Mouse (Mus musculus) bone marrow, adult 2 months (tissue): ENCODE results near the gene Tmcc1. TPM values are rescaled to one million over a fixed set of nuclear protein-coding genes. Genes with fewer than 3 reads are reported as not detected.

Experiments
- H3K27ac ChIP-seq: fragments of 200-500 bp; 2 replicates; pipeline ENCODE4 v1.5.1; 2012; ENCODE audit warnings: low read depth, mild to moderate bottlenecking, control low read depth, inconsistent platforms, low read length; ENCODE audit not compliant: control insufficient read depth, poor library complexity, insufficient read depth
- H3K4me1 ChIP-seq: fragments of 200-500 bp; 2 replicates; pipeline ENCODE4 v1.6.1; 2011; ENCODE audit warnings: low read length; ENCODE audit not compliant: control insufficient read depth, insufficient read depth
- H3K4me3 ChIP-seq: fragments of 200-500 bp; replicated peaks from 2 replicates; pipeline ENCODE3; 2011; ENCODE audit warnings: mild to moderate bottlenecking, low read depth, low read length, control low read depth; ENCODE audit not compliant: control insufficient read depth
- CTCF ChIP-seq: fragments of 200-500 bp; IDR thresholded peaks from 2 replicates; pipeline ENCODE4 v1.5.1; 2011; ENCODE audit warnings: low read length, control low read depth; ENCODE audit not compliant: control insufficient read depth, insufficient read depth
- POLR2A ChIP-seq: fragments of 200-500 bp; IDR thresholded peaks from 2 replicates; pipeline ENCODE4 v1.6.1; 2011; ENCODE audit warnings: low read depth, mild to moderate bottlenecking, control low read depth, low read length, borderline replicate concordance; ENCODE audit not compliant: control insufficient read depth
- WGBS: fragments of 180-500 bp; shearing (Covaris S2); methylation state at CpG from one replicate; pipeline ENCODE4 v1.1.7; 2018; 5-methylcytosine and 5-hydroxymethylcytosine counted together
- polyA plus RNA-seq: library from polyadenylated mRNA; stranded (reverse); fragments of >200 nt; gene quantifications from 2 replicates; pipeline ENCODE4 v1.2.4, GENCODE M21; 2011; ENCODE audit warnings: low replicate concordance; ENCODE audit not compliant: missing spikeins, insufficient read depth, insufficient read length

Gene Tmcc1
- polyA plus RNA-seq, 1 experiment, result 33.6 TPM

- TF ChIP-seq POLR2A, result no peak
- no peak for TF ChIP-seq CTCF
- H3K27ac ChIP-seq, result peak overlapping the region; percentile 53
- no peak overlapping the region for H3K4me3 ChIP-seq
- H3K4me1 ChIP-seq, result peaks cover 3% of the 10 kb centered on the region
- 71% methylated on average over 5 of the region's 5 CpGs for WGBS
These were observed 204.3 kb downstream of the Tmcc1 start for GRCm38 (mm10) chr6:115989032-115989431.

- 23% methylated on average over 9 of the region's 9 CpGs for WGBS
- no peak overlapping the region for H3K4me3 ChIP-seq
- H3K4me1 ChIP-seq, result peaks cover 2% of the 10 kb centered on the region
- H3K27ac ChIP-seq, result peak overlapping the region; percentile 36
- no peak for TF ChIP-seq CTCF
- no peak for TF ChIP-seq POLR2A
These were observed 206.1 kb downstream of the Tmcc1 start for GRCm38 (mm10) chr6:115987096-115987747.

DNA sequence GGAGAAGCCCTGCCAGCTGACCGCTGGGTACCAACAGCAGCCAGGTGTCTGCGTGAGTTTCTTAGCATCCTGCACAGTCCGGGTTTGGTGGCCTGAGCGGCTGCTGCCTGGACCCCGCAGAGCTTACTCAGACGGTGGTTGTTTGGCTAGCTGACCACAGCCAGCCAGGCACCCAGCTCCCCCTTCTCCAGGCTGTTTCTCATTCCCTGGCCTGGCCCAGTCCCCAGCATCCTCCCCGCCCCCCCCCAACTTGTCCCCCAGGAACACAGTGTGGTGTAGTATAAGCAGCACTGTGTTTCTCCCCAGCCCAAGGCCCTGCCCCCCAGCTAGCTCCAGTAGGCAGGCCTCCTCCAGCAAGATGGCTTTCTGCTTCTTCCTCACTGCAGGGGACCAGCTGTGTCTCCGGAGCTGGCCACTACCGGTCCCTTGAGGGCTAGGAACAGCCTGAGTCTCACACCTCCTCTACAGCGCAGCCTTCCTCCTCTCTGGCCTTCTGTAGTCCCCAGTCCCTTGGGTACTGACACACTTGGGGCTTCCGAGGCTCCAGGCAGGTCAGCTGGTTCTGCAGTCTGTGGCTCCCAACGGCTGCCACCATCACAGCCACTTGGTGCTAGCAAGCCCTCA is 206.7 kb downstream of the Tmcc1 start:
- Histone ChIP-seq H3K4me3 (no peak overlapping the region), H3K27ac (peak overlapping the region; percentile 36), H3K4me1 (peaks cover 2% of the 10 kb centered on the region)
- no peak for TF ChIP-seq CTCF
- TF ChIP-seq POLR2A, result no peak
- 56% methylated on average over 12 of the region's 12 CpGs for WGBS

DNA sequence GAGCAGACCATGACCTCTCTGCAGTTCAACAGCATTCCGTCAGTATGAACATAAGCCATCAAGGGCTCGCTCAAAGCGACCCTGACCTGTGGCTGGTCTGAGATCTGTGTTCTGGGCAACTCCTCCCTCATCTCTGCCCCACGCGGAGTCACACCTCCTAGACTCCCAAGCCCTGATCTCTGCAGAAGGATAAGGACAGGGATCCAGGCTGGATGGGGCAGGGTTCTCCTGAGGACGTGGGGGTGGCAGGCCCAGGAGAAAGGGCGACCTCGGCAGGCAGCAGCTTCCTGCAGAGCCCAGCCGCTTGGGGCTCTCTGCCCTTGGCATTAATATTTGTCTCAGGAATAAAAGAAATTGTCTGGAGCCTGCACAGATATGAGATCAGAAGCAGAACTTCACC is 207.7 kb downstream of the Tmcc1 start:
- no peak overlapping the region for H3K4me3 ChIP-seq
- WGBS, result 82% methylated on average over 9 of the region's 9 CpGs
- H3K4me1 ChIP-seq, result peaks cover 2% of the 10 kb centered on the region
- no peak for TF ChIP-seq POLR2A
- no peak for TF ChIP-seq CTCF
- H3K27ac ChIP-seq, result no peak overlapping the region

- Histone ChIP-seq H3K4me1 (peaks cover 2% of the 10 kb centered on the region), H3K4me3 (no peak overlapping the region), H3K27ac (no peak overlapping the region)
- TF ChIP-seq CTCF, result no peak
- TF ChIP-seq POLR2A, result no peak
- 72% methylated on average over 7 of the region's 7 CpGs for WGBS
These were observed 208.7 kb downstream of the Tmcc1 start for GRCm38 (mm10) chr6:115984580-115984979.

- no peak overlapping the region for H3K4me3 ChIP-seq
- WGBS, result 88% methylated on average over 12 of the region's 12 CpGs
- H3K27ac ChIP-seq, result no peak overlapping the region
- TF ChIP-seq POLR2A, result no peak
- no peak for TF ChIP-seq CTCF
- peaks cover 2% of the 10 kb centered on the region for H3K4me1 ChIP-seq
These were observed 209.8 kb downstream of the Tmcc1 start for GRCm38 (mm10) chr6:115983306-115984038.

DNA sequence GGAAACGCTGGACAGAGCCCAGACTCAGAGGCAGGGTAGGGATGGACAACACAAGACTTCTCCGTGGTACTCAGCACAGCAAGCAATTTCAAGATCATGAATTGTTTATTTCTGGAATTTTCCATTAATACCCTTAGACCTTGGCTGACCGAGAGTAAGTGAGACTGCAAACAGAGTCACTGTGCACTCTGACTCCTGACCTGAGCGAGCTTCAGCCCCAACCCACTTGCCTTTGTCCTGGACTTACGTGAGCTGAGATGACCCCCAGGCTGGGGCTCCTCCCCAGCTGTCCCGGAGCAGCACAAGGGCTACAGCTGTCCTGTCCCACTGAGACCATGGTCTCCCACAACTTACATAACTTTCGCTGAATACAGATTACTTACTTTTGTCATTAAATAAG is 210.4 kb downstream of the Tmcc1 start:
- H3K4me1 ChIP-seq, result peaks cover 2% of the 10 kb centered on the region
- H3K4me3 ChIP-seq, result no peak overlapping the region
- TF ChIP-seq CTCF, result no peak
- TF ChIP-seq POLR2A, result no peak
- no peak overlapping the region for H3K27ac ChIP-seq
- WGBS, result 77% methylated on average over 7 of the region's 7 CpGs

DNA sequence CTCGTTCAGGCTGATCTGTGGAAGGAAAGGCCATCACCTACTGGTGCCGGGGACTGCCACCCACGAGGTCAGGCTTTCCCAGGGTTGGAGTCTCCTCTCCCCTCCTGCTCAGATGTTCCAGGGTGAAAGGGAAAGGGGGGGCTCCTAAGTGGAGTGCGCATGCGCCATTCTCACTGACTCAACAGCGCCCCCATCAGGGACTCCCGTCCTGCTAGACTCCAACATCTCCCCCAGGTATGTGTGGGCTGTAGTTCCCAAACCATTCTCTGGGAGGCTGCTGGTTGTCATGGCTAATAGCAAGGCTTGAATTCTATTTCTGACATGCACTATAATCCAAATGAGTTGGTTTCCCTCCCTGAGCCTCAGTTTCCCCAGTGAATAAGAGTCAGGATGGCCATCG is 214.7 kb downstream of the Tmcc1 start:
- 82% methylated on average over 8 of the region's 8 CpGs for WGBS
- Histone ChIP-seq H3K4me3 (no peak overlapping the region), H3K27ac (no peak overlapping the region), H3K4me1 (no peaks in the 10 kb centered on the region; the same call in 1 of the 2 replicates)
- TF ChIP-seq POLR2A, result no peak
- peak; percentile 24; the same call in 1 of the 2 replicates for TF ChIP-seq CTCF
